Mouse (Mus musculus): Measurements from ENCODE around the gene Atp11c.

GRCm38 (mm10) chrX:60405681-60406080 lies 186.8 kb downstream of the Atp11c start:
- TF ChIP-seq CTCF (conservative IDR thresholded peaks at IDR 0.05; ENCODE audit: low read length) = no peak
- no peak for TF ChIP-seq NANOG (IDR thresholded peaks at IDR 0.05; ENCODE audit: borderline replicate concordance, low read length)

Measured in E14TG2a.4 (cell line).